Mouse (Mus musculus): ENCODE measurements at regions not wholly inside any gene's neighbourhood (a gene's known extent, or its start where the extent isn't known, plus 50 kb on each side); places are given as distances from the start of the nearest gene placed in this dataset.

DNA sequence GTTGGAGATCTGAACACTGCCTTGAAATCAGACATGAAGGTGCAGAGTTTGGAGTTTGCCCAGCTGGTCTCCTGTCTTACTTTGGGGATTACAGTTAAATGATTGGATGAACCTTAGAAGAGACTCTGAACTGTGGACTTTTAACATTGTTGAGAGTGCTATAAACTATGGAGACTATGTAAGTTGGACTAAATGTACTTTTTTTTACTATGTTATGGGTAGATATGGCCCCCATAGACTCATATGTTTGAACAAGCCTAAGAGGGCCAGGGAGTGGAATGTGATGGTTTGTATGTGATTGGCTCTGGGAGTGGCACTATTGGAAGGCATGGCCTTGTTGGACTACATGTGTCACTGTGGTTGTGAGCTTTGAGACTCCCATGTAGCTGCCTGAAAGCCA, 53.8 kb upstream of the Tmem92 start:
- TF ChIP-seq CTCF (IDR thresholded peaks at IDR 0.05; ENCODE audit: low read depth, low read length) (no peak), POLR2A (IDR thresholded peaks at IDR 0.05; ENCODE audit: insufficient read depth, low read length) (no peak)

All from ES-Bruce4 (cell line).